Mouse (Mus musculus) MEL-GATA-1-ER (cell line): ENCODE measurements around the gene Kcnk3.

ENCODE experiments used
- DNase-seq: peaks from one replicate; pipeline ENCODE4 v3.0.0-alpha.2; 2012; ENCODE audit warnings: low read depth; ENCODE audit errors: extremely low read depth

Kcnk3 gene

DNA sequence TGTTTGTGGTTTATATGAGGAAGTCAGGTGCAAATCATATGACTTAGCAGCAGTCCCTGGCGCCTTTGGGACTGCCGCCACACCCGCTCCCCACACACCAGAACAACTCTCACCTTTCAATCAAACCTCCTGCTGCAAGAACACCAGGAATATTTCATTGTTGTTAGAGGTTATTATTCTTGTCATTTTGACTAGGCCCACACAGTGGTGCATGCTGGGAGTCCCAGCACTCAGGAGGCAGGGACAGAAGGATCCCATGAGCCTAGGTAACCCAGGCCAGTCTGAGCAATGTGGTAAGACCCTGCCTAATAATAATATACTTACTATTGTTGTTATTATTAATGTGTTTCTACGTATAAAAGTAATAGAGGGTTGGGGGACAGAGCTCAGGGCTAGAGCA, 24.6 kb downstream of the Kcnk3 start:
- no peak for DNase-seq

DNA sequence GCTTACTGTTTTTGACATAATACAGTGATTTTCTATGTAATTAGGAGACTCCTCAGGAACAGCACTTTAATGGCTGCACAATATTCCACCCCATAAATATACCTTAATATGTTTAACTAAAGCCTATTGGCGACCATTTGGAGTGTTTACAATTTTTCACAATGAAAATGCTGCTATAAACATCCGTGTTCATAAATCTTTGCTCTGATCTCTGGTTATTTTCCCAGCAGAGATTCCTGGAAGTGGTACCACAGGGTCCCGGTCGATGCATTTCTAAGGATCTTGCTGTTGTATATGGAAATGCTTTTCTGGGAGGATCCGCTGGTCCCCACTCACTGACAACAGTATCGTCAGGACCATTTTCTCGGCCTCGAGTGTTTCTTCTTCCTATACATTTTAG, 25.3 kb downstream of the Kcnk3 start:
- DNase-seq = no peak

DNA sequence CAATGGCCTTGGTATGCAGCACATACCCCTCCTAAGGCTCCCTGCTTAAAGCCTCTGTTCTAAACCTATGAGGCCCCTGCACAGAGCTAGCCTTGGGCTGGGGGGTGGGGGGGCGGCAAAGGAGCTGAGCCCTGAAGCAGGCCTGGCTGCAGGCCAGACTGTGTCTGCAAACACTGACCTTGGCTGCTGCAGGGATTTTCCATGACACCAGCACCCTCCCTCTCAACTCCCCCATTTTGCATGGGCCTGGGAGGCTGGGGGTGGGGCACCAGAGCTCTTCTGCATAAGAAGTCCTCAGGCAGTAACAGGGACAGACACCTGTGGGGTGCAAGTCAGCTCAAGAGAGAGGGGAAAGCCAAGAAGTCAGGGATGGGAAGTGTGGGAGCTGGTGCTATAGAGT, 26.3 kb downstream of the Kcnk3 start:
- DNase-seq = no peak

DNA sequence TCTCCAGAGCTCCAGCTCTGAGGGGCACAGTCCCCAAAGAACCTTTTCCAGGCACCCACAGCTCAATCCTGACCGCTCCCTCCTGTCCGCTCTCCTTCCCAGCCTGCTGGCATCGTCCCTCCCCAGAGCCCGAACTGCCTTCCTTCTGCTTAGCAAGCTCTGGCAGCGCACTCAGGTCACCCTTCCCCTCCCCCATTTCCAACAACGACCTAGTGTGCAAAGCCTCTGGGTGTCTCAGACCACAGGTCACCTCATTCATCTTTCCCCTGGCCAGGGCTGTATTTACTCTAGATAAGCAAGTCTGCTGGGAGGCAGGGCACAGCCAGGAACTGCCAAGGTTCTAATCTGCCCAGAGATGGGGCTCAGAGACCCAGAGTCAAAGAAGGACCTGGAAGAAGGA, 27.4 kb downstream of the Kcnk3 start:
- no peak for DNase-seq

DNA sequence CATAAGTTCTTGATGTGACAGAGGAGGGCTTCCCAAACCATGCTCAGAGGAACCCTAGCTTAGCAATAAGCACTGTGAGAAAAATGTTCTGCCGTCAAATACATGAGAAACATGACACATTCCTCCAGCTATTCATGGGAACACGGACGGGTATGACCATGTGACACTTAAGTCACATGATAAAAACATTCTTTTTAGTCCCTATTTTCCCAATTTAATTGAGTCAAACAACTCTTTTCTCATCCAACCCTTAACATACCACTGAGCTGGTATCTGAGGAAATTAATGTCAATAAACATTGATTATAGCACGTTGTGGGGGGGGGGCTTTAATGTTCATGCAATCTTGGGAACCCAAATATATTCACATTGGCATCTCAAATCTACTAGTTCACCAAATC, 27.8 kb downstream of the Kcnk3 start:
- no peak for DNase-seq

DNA sequence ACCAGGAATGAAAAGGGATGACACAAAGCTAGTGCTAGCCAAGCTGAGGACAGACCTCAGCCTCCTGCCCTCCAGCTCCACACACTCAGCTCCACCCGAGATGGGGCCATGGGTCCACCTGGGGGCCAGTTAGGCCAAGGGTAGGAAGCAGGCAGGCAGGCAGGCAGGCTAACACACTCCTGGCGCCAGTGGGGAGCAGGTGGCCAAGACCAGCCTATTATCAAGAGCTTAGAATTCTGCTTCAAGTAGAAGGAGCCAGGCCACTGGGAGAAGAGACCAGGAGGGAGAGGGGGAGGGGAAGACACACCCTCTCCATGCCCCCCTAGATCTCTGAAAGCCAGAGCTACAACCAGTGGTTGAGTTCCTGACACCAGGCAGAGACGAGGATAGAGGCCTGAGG, 28.7 kb downstream of the Kcnk3 start:
- no peak for DNase-seq

DNA sequence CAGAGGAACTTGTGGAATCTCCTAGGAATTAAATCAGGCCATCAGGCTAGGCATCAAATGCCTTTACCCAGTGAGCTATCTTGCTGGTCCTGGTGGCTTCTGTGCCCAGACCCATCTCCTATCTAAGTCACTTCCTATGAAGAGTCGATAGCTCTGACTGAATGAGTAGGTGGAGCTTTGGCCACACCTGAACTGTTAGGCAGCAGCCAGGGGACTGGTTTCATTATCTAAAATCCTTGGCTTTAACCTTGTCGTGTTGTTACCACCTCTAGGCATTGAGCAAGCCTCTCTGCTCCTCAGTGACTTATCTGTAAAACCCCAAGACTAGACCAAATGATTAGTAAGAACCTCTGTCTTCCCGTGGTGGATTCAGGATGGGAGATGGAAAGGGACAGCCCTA, 29.4 kb downstream of the Kcnk3 start:
- DNase-seq = no peak

DNA sequence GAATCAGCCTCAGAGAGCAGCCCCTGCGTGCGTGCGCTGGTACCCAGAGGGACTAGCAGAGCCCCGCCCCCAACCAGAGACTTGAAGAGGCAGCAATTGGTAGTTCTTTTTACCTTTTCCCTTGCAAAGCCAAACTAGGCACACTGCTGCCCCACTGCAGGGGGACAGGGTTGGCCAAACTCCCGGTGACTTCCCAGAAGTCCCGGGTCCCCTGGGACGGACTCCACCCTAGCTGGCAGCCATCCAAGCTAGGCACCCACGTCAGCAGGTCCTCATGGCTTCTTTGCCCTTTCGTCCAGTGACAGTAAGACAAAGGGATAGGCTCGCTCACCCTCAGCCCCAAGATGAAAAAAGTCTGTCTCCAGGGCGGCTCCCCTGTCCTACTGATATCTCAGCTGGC, 29.9 kb downstream of the Kcnk3 start:
- DNase-seq = no peak

DNA sequence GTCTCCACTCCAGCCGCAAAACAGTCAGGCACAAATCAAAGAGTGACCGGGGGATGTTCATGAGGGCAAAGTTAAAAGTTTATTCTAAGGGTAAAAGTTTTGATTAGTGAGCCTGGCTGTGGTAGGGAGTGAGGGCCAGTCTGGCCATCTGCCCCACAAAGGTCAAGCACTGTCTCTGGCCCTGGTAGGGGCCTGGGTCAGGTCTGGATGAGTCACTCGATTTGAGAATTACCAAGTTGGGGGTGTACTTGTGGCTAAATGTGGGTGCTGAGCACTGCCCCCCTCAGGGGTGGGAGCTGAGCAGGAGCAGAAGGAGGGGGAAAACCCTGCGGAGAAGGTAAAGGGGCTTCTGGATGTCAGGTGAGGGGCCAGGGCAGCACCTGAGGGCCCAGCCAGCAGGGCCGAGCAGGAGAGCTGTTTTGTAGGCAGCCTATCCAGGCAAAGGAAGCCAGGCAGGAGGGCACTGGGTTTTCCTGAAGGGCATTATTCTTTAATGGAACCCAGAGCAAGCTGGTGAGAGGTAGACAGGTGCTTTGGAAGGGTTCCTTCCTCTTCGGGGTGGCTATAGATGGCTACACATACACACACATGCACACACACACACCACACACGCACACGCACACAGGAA, 30.5 kb downstream of the Kcnk3 start:
- no peak for DNase-seq

DNA sequence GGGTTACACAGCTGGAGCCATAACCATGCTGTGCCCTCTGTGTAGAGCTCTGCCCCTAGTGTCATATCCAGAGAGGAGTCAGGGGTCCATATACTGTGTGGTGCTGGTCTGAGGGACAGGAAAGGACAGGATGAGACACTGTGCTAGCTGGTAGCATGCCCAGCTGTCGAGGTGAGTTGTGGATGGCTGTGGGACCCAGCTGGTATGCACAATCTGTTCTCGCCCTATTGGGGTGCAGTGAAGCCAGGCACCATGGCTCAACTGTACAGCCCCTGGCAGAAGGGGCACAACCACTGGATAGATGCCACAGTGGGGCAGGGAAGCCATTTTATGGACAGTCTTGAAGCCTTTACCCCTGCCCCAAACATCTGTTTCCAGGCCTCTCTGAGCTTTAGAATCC, 31.2 kb downstream of the Kcnk3 start:
- DNase-seq = no peak

DNA sequence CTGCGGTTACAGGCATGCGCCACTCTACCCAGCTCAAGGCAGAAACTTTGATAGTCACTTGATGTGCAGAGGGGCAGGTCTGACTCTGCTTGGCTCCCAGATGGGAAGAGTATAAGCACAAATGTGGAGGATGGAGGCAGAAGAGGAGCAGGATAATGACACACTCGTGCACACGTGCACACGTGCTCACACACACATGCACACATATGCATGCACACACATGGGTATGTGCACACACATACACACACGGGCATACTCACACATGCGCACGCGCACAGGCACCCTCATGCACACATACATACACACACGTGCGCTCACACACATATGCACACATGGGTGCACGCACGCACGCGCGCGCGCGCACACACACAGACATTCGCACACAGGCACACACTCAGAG, 32.6 kb downstream of the Kcnk3 start:
- DNase-seq = no peak

DNA sequence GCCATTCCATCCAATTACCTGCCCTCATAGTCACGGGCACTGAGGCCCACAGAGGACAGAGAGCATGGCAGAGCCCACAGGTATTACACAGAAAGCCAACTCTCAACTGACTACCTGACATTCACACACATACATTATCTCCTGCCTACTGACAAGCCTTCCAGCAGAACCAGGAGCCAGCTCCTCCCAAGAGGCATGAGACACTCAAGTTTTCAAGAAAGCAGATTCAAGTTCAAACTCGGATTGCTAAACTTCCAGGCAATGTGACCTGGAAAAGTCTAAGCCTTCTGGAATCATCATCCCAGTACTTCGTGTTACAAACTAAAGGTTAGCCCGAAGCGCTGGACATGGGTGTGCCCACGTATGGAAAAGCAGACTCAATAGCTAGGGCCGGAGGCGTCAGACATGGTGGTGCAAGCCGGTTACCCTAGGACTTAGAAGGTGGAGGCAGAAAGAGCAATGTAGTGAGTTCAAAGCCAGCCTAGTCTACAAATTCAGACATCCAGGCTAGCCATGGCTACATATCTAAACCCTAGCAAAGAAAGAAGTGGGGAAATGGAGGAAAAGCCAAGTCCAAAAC, 33.3 kb downstream of the Kcnk3 start:
- DNase-seq = no peak

DNA sequence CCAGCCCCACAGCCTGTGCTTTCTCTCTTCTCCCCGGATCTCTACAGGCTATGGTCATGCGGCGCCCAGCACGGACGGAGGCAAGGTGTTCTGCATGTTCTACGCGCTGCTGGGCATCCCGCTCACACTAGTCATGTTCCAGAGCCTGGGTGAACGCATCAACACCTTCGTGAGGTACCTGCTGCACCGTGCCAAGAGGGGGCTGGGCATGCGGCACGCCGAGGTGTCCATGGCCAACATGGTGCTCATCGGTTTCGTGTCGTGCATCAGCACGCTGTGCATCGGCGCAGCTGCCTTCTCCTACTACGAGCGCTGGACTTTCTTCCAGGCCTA, 33.8 kb downstream of the Kcnk3 start:
- no peak for DNase-seq

DNA sequence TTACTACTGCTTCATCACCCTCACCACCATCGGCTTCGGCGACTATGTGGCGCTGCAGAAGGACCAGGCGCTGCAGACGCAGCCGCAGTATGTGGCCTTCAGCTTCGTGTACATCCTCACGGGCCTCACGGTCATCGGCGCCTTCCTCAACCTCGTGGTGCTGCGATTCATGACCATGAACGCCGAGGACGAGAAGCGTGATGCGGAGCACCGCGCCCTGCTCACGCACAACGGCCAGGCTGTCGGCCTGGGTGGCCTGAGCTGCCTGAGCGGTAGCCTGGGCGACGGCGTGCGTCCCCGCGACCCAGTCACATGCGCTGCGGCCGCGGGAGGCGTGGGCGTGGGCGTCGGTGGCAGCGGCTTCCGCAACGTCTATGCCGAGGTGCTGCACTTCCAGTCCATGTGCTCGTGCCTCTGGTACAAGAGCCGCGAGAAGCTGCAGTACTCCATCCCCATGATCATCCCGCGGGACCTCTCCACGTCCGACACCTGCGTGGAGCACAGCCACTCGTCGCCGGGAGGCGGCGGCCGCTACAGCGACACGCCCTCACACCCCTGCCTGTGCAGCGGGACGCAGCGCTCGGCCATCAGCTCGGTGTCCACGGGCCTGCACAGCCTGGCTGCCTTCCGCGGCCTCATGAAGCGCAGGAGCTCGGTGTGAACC, 34.3 kb downstream of the Kcnk3 start:
- no peak for DNase-seq

DNA sequence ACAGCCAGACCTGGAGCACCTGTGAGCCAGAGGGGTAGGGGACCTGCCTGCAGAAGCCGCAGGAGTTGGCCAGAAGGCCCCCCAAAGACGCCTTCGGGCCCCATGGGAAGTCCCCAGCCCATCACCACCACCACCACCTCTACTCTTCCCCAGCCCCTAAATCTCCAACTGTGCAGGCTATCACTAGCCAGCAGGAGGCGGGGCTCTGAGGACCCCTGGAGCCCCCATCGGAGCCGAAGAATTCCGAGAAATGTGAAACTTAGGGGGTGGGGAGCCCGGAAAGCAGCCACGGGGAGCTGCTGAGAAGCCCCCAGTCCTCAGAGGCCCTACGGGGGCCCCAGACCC, 34.8 kb downstream of the Kcnk3 start:
- no peak for DNase-seq

DNA sequence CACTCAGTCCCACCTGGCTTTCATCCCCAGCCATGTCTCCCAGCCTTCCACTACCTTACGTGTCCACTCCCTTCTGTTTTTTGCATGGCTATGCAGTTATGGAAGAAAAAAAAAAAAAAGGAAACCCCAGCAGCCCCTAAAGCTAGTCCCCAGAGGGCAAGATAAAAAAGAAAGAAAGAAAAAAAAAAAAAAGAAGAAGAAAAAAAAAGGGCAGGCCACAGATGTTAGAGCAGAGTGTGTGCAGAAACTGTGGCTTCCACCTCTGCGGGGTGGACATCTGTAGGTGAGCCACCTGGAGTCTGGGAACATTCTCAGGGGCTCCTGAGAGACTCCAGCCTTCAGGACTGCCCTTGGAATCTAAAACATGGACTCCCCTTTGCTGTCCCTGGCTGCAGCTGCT, 35.4 kb downstream of the Kcnk3 start:
- DNase-seq = no peak

DNA sequence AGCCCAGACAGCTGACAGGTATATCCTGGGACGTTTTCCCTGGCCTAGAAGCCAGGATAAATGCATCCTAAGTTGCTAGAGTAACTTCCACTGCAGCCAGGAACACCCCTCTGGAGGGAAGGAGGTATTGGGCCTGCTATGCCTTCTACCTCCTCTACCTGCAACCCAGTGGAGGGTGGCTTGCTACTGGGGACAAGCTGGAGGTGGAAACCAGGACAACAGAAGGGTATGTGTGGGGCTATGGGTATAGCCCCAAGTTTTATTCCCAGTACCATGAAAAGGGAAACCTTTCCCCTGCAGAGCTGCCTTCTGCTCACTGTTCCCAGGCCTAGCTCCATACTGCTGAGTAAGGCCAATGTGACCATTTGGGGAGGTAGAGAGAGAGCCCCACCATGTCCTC, 36.3 kb downstream of the Kcnk3 start:
- no peak for DNase-seq

DNA sequence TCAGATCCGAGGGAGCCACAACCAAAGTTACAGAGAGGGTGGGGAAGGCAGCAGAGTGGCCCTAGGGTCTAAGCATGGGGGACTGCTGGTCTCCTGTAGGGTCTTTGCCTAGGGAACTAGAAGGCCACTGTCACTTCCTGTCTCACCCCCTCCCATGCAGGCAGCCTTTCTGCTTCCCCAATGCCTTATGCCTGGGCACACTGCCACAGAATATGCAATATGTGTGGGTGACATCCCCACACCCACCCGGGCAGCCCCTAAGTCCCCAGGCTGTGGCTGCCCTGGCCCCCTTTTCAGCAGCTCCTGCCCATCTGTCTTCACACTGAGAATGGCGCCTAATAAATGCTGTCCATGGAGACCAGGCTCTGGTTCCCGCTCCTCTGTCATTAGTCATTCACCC, 36.9 kb downstream of the Kcnk3 start:
- no peak for DNase-seq

DNA sequence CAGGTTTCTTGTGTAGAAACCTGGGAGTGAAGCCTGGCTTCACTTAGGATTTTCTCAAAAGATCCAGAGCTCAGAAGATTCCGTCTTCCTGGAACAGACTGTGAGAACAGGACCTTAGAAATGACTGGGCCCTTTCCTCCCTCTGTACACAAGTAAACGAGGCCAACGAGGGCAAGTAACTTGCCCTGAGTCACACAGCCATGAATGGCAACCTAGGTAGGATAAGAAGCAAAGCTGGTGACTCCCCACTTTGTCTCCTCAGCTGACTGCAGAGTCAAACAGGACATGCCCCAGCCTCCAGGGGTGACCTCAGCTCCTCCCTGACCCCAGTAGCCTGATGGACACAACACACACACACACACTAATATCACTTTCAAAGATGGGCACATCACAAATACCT, 37.4 kb downstream of the Kcnk3 start:
- no peak for DNase-seq

DNA sequence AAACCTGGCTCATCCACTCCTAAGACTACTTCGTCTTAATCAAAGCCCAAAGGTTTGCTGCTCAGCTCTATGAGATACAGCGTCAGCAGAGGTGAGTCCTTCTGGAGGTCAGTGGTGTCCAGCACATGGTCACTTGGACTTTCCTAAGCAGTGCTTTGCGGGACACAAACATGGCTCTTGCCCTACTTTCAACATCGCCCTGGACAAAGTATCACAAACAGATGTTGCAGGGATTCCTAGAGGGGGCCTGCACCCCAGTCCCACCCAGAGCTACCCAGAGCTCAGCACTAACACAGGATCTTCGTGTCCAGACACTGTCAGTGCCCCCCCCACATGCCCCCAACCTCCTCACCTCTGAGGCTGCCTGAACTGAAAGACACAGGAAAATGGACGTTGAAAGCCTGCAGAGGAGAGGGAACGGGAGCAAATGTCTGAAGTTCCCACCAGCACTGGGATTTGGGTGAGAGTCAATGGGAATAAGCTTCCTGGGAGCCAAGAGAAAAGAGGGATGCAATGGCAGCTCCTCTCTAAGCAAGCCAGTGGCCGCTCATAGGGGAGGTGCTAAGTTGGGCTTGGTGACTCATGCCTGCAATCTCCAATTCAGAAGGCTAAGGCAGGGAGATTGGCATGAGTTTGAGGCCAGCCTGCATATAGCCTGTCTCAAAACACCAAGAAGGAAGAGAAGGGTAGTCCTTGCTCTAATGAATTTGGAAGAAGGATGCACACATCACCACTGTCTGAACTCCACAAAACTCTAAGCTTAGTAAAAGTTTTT, 38.5 kb downstream of the Kcnk3 start:
- no peak for DNase-seq

DNA sequence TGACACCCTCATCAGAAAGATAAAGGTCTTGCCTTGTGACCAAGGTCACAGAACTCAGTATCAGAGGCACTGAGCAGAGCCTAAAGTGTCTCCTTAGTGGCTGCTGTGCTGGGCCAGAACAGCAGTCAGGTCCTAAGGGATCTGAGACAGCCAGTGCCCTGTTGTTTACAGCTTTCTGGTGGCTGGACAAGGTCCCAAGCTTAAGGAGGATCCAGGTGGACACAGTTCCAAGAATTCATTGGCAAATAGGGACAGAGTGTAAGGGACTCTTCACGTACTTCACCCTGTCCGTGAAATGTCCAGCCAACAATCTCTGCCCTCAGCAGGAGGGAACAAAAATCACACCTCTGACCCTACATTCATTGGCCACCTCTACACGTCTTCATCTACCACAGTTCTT, 40.5 kb downstream of the Kcnk3 start:
- no peak for DNase-seq

DNA sequence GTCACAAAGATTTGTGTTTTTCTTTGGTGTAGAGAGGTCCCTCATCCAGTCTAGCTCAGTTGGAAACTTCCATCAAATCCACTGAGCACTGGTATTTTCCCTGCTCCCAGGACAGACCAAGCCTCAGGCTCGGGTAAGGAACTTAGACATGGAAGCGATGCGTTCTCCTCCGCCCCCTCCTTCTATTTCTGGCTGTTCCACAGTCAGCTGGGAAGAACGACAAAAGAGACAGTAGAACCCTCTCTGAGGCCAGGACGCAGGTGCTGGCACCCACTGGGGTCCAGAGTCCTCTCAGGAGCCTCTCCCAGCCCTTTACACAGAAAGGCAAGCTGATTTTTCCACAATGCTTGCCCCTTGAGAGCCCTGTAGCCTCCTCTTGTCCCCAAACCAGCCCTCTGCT, 42.4 kb downstream of the Kcnk3 start:
- DNase-seq = no peak

DNA sequence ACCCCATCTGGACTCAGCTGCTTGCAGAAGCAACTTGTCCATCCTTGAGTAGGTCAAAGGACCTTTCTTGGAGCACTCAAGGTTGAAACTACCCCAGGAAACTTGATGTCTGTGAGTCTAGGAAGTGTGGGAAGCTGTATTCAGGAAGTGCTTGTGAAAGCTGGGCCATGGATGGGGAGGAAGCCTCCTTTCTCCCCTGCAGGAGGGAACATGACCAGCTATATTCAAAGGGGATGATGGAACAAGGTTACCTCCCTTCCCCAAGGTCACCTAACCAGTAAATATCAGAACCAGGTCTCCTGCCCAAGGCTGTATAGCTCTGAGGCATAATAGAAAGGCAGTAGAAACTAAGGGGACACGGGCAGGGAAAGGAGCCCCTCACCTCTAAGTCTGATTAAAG, 44.2 kb downstream of the Kcnk3 start:
- DNase-seq = no peak
